Mouse (Mus musculus): Measurements from ENCODE around the gene Dab2ip. TPM values are rescaled to one million over a fixed set of nuclear protein-coding genes. Genes with fewer than 3 reads are reported as not detected.

Gene Dab2ip
- polyA plus RNA-seq, 1 experiment from 2014 or later, result 40.0 TPM

GRCm38 (mm10) chr2:35635541-35635940, 77.5 kb downstream of the Dab2ip start:
- H3K9ac ChIP-seq, result no peak overlapping the region
- peaks cover 68% of the 10 kb centered on the region for H3K4me1 ChIP-seq
- peaks cover 36% of the 10 kb centered on the region for H3K36me3 ChIP-seq
- ATAC-seq (ENCODE audit: extremely low read depth, insufficient number of reproducible peaks, low FRiP score, low TSS enrichment), result no peak
- H3K4me3 ChIP-seq, result no peak overlapping the region
- H3K9me3 ChIP-seq, result no peaks in the 10 kb centered on the region
- 61% methylated on average over 4 of the region's 4 CpGs for WGBS
- H3K27me3 ChIP-seq (replicated peaks), result no peaks in the 10 kb centered on the region
- H3K4me2 ChIP-seq, result no peak overlapping the region
- H3K27ac ChIP-seq (replicated peaks), result no peak overlapping the region

DNA sequence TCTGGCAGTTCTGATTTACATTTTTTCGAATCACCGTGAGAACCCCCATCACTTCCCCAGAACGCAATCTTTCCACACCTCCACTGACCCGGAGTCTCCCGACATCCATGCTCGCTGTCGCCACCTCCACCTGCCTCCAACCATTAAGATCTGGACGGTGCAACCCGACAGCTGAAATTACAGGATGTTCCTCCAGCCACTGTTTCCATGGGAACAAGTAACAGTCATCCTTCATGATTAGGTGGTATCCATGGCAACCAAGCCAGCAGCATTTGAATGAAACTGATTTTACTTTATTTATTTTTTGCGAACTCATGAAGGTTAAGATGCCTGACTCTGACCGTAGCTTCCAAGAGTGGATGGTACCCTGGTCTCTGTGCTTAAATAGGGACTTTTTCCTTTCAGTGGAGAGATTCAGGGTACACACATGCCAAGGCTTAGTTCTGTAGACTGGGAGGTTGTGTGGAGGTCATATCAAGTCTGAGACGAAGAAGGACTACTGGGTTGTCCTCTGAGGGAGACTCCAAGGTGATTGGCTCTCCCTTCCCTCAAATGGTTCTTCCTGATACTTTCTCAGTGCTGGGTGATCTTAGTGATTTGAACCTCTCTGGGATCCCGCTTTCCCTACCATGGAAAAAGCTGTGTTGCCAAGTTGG, 79.9 kb downstream of the Dab2ip start:
- no peak overlapping the region for H3K4me3 ChIP-seq
- H3K27ac ChIP-seq (replicated peaks), result no peak overlapping the region
- H3K9ac ChIP-seq, result no peak overlapping the region
- peaks cover 30% of the 10 kb centered on the region for H3K36me3 ChIP-seq
- H3K9me3 ChIP-seq, result no peaks in the 10 kb centered on the region
- no peaks in the 10 kb centered on the region for H3K27me3 ChIP-seq (replicated peaks)
- no peak overlapping the region for H3K4me2 ChIP-seq
- H3K4me1 ChIP-seq, result peaks cover 63% of the 10 kb centered on the region
- no peak for ATAC-seq (ENCODE audit: extremely low read depth, insufficient number of reproducible peaks, low FRiP score, low TSS enrichment)
- WGBS, result 56% methylated on average over 13 of the region's 13 CpGs

GRCm38 (mm10) chr2:35639799-35640198, 81.7 kb downstream of the Dab2ip start:
- no peak overlapping the region for H3K27ac ChIP-seq (replicated peaks)

GRCm38 (mm10) chr2:35640576-35640975, 82.5 kb downstream of the Dab2ip start:
- 61% methylated on average over 13 of the region's 13 CpGs for WGBS
- ATAC-seq (ENCODE audit: extremely low read depth, insufficient number of reproducible peaks, low FRiP score, low TSS enrichment), result 0 out of 2 replicates have a peak, but pooled peaks have one; percentile 14
- 0 out of 2 replicates have a peak overlapping the region, but pooled peaks have one; percentile 3 for H3K27ac ChIP-seq (replicated peaks)

More at GRCm38 (mm10) chr2:35639799-35640198, 81.7 kb downstream of the Dab2ip start:
- H3K27me3 ChIP-seq (replicated peaks), result no peaks in the 10 kb centered on the region
- H3K36me3 ChIP-seq, result peaks cover 41% of the 10 kb centered on the region
- H3K4me3 ChIP-seq, result no peak overlapping the region
- H3K9ac ChIP-seq, result no peak overlapping the region
- no peak for ATAC-seq (ENCODE audit: extremely low read depth, insufficient number of reproducible peaks, low FRiP score, low TSS enrichment)
- 75% methylated on average over 2 of the region's 2 CpGs for WGBS
- no peaks in the 10 kb centered on the region for H3K9me3 ChIP-seq
- no peak overlapping the region for H3K4me2 ChIP-seq
- H3K4me1 ChIP-seq, result peaks cover 46% of the 10 kb centered on the region

DNA sequence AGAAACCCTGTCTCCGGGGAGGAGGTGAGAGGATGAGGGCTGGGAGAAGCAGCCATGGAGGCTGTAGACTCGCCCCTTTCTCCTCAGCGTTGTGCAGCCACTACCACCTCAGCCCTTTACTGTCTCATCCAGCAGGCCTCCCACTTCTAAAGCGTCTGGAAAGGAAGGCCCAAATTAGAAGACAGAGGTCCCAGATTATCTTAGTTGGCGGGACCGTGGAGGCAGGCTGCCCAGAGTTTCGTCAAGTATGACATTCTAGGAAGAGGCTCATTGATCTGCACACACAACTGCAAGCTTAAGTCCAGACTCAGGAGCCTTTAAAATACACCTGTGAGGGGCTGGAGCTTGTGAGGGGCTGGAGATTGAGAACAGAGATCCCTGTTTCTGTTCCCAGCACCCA, 84.2 kb downstream of the Dab2ip start:
- no peaks in the 10 kb centered on the region for H3K9me3 ChIP-seq

More at GRCm38 (mm10) chr2:35640576-35640975, 82.5 kb downstream of the Dab2ip start:
- no peak overlapping the region for H3K9ac ChIP-seq
- H3K36me3 ChIP-seq, result peaks cover 47% of the 10 kb centered on the region
- no peak overlapping the region for H3K4me3 ChIP-seq
- no peaks in the 10 kb centered on the region for H3K27me3 ChIP-seq (replicated peaks)
- no peak overlapping the region for H3K4me2 ChIP-seq
- peaks cover 40% of the 10 kb centered on the region for H3K4me1 ChIP-seq
- no peaks in the 10 kb centered on the region for H3K9me3 ChIP-seq

GRCm38 (mm10) chr2:35646553-35646952, 88.5 kb downstream of the Dab2ip start:
- H3K4me2 ChIP-seq, result no peak overlapping the region
- H3K27me3 ChIP-seq (replicated peaks), result no peaks in the 10 kb centered on the region
- H3K36me3 ChIP-seq, result peaks cover 54% of the 10 kb centered on the region
- H3K4me1 ChIP-seq, result peaks cover 70% of the 10 kb centered on the region
- no peak for ATAC-seq (ENCODE audit: extremely low read depth, insufficient number of reproducible peaks, low FRiP score, low TSS enrichment)
- H3K27ac ChIP-seq (replicated peaks), result no peak overlapping the region
- no peak overlapping the region; the same call in 1 of the 2 replicates for H3K9ac ChIP-seq
- 55% methylated on average over 8 of the region's 8 CpGs for WGBS
- no peak overlapping the region for H3K4me3 ChIP-seq
- H3K9me3 ChIP-seq, result no peaks in the 10 kb centered on the region

More for the DNA sequence above, 84.2 kb downstream of the Dab2ip start:
- peak overlapping the region; percentile 28 for H3K27ac ChIP-seq (replicated peaks)
- H3K27me3 ChIP-seq (replicated peaks), result no peaks in the 10 kb centered on the region
- peaks cover 55% of the 10 kb centered on the region for H3K4me1 ChIP-seq
- 41% methylated on average over 7 of the region's 7 CpGs for WGBS
- no peak for ATAC-seq (ENCODE audit: extremely low read depth, insufficient number of reproducible peaks, low FRiP score, low TSS enrichment)
- H3K36me3 ChIP-seq, result peaks cover 51% of the 10 kb centered on the region
- H3K4me3 ChIP-seq, result no peak overlapping the region
- peak overlapping the region; percentile 24; the same call in 1 of the 2 replicates for H3K9ac ChIP-seq
- H3K4me2 ChIP-seq, result no peak overlapping the region

- no peak overlapping the region for H3K4me3 ChIP-seq
- whole genome bisulfite sequencing, result 30% methylated on average over 4 of the region's 4 CpGs
- peaks cover 81% of the 10 kb centered on the region for H3K4me1 ChIP-seq
- H3K27ac ChIP-seq (replicated peaks), result peak overlapping the region; percentile 20; the same call in 1 of the 2 replicates
- no peak overlapping the region for H3K9ac ChIP-seq
- H3K36me3 ChIP-seq, result peaks cover 44% of the 10 kb centered on the region
- no peaks in the 10 kb centered on the region for H3K27me3 ChIP-seq (replicated peaks)
- H3K4me2 ChIP-seq, result no peak overlapping the region
- no peaks in the 10 kb centered on the region for H3K9me3 ChIP-seq
- ATAC-seq (ENCODE audit: extremely low read depth, insufficient number of reproducible peaks, low FRiP score, low TSS enrichment), result 0 out of 2 replicates have a peak, but pooled peaks have one; percentile 14
Observed at GRCm38 (mm10) chr2:35649708-35650107, 91.6 kb downstream of the Dab2ip start.

DNA sequence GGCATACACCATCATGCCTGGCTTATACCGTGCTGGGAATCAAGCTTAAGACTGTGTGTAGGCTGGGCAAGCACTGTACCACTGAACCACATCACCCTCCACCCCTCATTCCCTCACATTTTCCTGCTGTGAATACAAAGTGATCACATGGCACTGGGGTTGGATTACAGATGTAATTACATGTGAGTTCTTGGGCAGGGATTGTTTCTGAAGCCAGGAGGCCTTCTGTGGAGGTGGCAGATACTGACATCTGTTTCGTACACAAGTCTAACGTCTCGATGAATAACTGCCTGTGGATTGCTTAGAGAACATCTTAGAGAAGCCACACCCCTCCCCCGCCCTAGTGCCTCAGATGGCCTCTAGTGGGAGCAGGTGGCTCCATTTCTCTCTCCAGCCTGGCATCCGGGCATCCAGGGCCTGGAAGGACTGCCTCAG, 93.2 kb downstream of the Dab2ip start:
- Histone ChIP-seq H3K9ac (0 out of 2 replicates have a peak overlapping the region, but pooled peaks have one; percentile 28), H3K27me3 (replicated peaks) (no peaks in the 10 kb centered on the region), H3K4me3 (no peak overlapping the region), H3K4me1 (peaks cover 88% of the 10 kb centered on the region), H3K4me2 (no peak overlapping the region), H3K27ac (replicated peaks) (no peak overlapping the region), H3K9me3 (no peaks in the 10 kb centered on the region), H3K36me3 (peaks cover 32% of the 10 kb centered on the region)
- WGBS, result 65% methylated on average over 6 of the region's 6 CpGs
- ATAC-seq (ENCODE audit: extremely low read depth, insufficient number of reproducible peaks, low FRiP score, low TSS enrichment), result no peak

- Histone ChIP-seq H3K27me3 (replicated peaks) (no peaks in the 10 kb centered on the region), H3K9ac (peak overlapping the region; percentile 33; the same call in 1 of the 2 replicates), H3K4me2 (no peak overlapping the region), H3K9me3 (no peaks in the 10 kb centered on the region), H3K4me3 (no peak overlapping the region), H3K27ac (replicated peaks) (no peak overlapping the region), H3K4me1 (peaks cover 89% of the 10 kb centered on the region), H3K36me3 (peaks cover 21% of the 10 kb centered on the region)
- WGBS, result 73% methylated on average over 4 of the region's 4 CpGs
- no peak for ATAC-seq (ENCODE audit: extremely low read depth, insufficient number of reproducible peaks, low FRiP score, low TSS enrichment)
Observed at GRCm38 (mm10) chr2:35652984-35653383, 94.9 kb downstream of the Dab2ip start.

DNA sequence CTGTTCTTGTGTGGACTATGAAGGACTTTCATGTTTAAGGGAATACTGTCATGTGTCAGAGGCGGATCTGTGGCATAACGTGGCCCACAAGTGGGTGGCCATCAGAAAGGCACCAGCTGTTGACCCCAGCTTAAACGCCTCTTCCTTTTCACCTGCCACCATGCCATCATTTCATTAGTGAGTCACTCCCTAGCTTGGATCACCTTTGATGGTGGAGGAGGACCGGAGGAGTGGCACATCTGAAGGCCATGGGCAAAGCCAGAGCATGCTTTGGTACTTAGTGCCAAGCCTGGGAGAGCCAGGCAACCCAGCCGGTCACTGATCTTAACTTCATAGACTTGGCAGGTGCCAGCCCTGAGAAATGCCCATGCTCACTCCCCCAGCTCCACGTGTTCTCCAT, 96.7 kb downstream of the Dab2ip start:
- Histone ChIP-seq H3K4me2 (no peak overlapping the region), H3K36me3 (peaks cover 21% of the 10 kb centered on the region), H3K4me1 (peaks cover 89% of the 10 kb centered on the region), H3K9me3 (no peaks in the 10 kb centered on the region), H3K4me3 (no peak overlapping the region), H3K27ac (replicated peaks) (no peak overlapping the region), H3K27me3 (replicated peaks) (no peaks in the 10 kb centered on the region), H3K9ac (0 out of 2 replicates have a peak overlapping the region, but pooled peaks have one; percentile 0)
- no peak for ATAC-seq (ENCODE audit: extremely low read depth, insufficient number of reproducible peaks, low FRiP score, low TSS enrichment)
- 74% methylated on average over 6 of the region's 6 CpGs for WGBS

GRCm38 (mm10) chr2:35655996-35656395, 97.9 kb downstream of the Dab2ip start:
- Histone ChIP-seq H3K9ac (peak overlapping the region; percentile 0; the same call in 1 of the 2 replicates), H3K4me2 (no peak overlapping the region), H3K4me3 (no peak overlapping the region), H3K36me3 (peaks cover 13% of the 10 kb centered on the region), H3K27ac (replicated peaks) (no peak overlapping the region), H3K4me1 (peaks cover 85% of the 10 kb centered on the region), H3K27me3 (replicated peaks) (no peaks in the 10 kb centered on the region), H3K9me3 (no peaks in the 10 kb centered on the region)
- 51% methylated on average over 8 of the region's 8 CpGs for WGBS
- no peak for ATAC-seq (ENCODE audit: extremely low read depth, insufficient number of reproducible peaks, low FRiP score, low TSS enrichment)

DNA sequence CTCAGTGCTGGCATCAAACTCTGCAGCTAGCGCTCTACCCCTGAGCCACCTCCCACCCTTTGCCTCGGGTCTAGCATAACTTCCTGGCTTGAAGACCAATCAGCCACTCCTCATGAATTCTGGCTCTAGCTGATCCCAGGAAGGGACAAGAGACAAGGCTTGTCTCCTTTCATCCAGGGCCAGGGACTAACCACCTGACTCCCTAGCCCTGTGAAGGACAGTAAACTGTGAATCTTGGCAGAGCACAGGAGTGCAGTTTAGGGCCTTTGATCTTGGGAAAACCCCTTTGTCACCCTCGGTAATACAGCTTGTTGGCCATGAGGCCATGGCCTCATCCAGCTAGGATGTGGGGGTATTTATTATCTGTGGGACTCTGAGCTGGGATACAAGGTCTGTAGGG, 100.2 kb downstream of the Dab2ip start:
- no peak overlapping the region for H3K9ac ChIP-seq
- H3K36me3 ChIP-seq, result peaks cover 4% of the 10 kb centered on the region; the same call in 1 of the 2 replicates
- H3K27ac ChIP-seq (replicated peaks), result peak overlapping the region; percentile 48
- H3K4me1 ChIP-seq, result peaks cover 83% of the 10 kb centered on the region
- H3K4me2 ChIP-seq, result no peak overlapping the region
- no peaks in the 10 kb centered on the region for H3K9me3 ChIP-seq
- ATAC-seq (ENCODE audit: extremely low read depth, insufficient number of reproducible peaks, low FRiP score, low TSS enrichment), result no peak
- H3K27me3 ChIP-seq (replicated peaks), result no peaks in the 10 kb centered on the region
- H3K4me3 ChIP-seq, result no peak overlapping the region
- WGBS, result 39% methylated on average over 3 of the region's 3 CpGs

All from heart, embryonic 13.5 days (tissue).